Mouse (Mus musculus): ENCODE data around the gene Mroh8.

- TF ChIP-seq GATA1 (IDR thresholded peaks at IDR 0.05; ENCODE audit: low read length): no peak
- TF ChIP-seq TAL1 (IDR thresholded peaks at IDR 0.05; ENCODE audit: low read length): no peak
These were observed 17.4 kb downstream of the Mroh8 start for GRCm38 (mm10) chr2:157261930-157262329.

Data from erythroblast, embryonic 14.5 days (primary cell).